Mouse (Mus musculus) neural tube, embryonic 13.5 days (tissue): Measurements from ENCODE around the gene Snx4. TPM values are rescaled to one million over a fixed set of nuclear protein-coding genes. Genes with fewer than 3 reads are reported as not detected.
A peak's percentile ranks its signal among the peaks of the same experiment; 100 is the strongest.

Experiments
- ATAC-seq: fragments of 200-750 bp; cut with Nextera tagmentation; 2 replicates; pipeline ENCODE4 v1.8.0; 2017; ENCODE audit warnings: low read depth, mild to moderate bottlenecking, moderate TSS enrichment, moderate library complexity
- H3K27ac ChIP-seq: fragments of 300-500 bp; sonication (generic); replicated peaks from 2 replicates; pipeline ENCODE4 v1.5.1; 2015; ENCODE audit warnings: moderate library complexity, mild to moderate bottlenecking, inconsistent platforms
- H3K27me3 ChIP-seq: fragments of 300-500 bp; sonication (generic); 2 replicates; pipeline ENCODE4 v1.6.1; 2015; ENCODE audit warnings: mild to moderate bottlenecking, inconsistent platforms
- H3K36me3 ChIP-seq: fragments of 300-500 bp; sonication (generic); 2 replicates; pipeline ENCODE4 v1.6.1; 2015; ENCODE audit warnings: mild to moderate bottlenecking, inconsistent platforms
- H3K4me1 ChIP-seq: fragments of 300-500 bp; sonication (generic); replicated peaks from 2 replicates; pipeline ENCODE4 v1.6.1; 2015; ENCODE audit warnings: inconsistent platforms
- H3K4me2 ChIP-seq: fragments of 300-500 bp; sonication (generic); 2 replicates; pipeline ENCODE4 v1.6.1; 2015; ENCODE audit warnings: inconsistent platforms, mild to moderate bottlenecking, moderate library complexity
- H3K4me3 ChIP-seq: fragments of 300-500 bp; sonication (generic); 2 replicates; pipeline ENCODE4 v1.5.1; 2015; ENCODE audit warnings: mild to moderate bottlenecking, inconsistent platforms
- H3K9ac ChIP-seq: fragments of 300-500 bp; sonication (generic); 2 replicates; pipeline ENCODE4 v1.6.1; 2015; ENCODE audit warnings: moderate library complexity, mild to moderate bottlenecking, inconsistent platforms
- H3K9me3 ChIP-seq: fragments of 300-500 bp; sonication (generic); 2 replicates; pipeline ENCODE4 v1.6.1; 2016; ENCODE audit warnings: inconsistent platforms
- WGBS: fragments of 180-500 bp; shearing (Covaris S2); methylation state at CpG from one replicate; pipeline ENCODE4 v1.1.7; 2015; 5-methylcytosine and 5-hydroxymethylcytosine counted together
- polyA plus RNA-seq: library from polyadenylated mRNA; unstranded; fragments of >200 nt; fragmentation: Nextera tagmentation; extraction: Ambion mirVana; gene quantifications from 2 replicates; pipeline ENCODE4 v1.2.1, GENCODE M21; 2015

Gene Snx4
- polyA plus RNA-seq, 1 experiment from 2014 or later, result 81.5 TPM

DNA sequence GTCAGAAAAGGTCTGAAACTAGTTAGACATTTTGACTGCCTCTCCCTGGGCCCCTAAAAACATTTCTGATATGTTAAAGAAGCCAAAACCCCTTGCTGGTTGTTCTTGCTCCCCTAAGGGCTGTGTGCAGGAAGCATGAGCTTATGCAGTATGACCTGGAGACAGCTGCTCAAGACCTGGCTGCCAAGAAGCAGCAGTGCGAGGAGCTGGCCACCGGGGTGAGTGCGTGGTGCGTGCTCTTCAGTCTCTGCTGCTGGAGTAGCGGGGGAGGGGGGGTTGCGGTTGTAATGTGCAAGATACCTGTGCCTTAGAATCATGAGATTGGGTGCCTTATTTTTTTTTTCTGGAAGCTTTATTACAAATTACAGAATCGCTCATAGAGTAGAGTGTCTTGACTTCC, 38.7 kb downstream of the Snx4 start:
- WGBS, result 94% methylated on average over 7 of the region's 7 CpGs
- Histone ChIP-seq H3K36me3 (peaks cover 95% of the 10 kb centered on the region), H3K4me2 (no peak overlapping the region), H3K27me3 (no peaks in the 10 kb centered on the region), H3K9me3 (peaks cover 4% of the 10 kb centered on the region; the same call in 1 of the 2 replicates), H3K4me1 (no peaks in the 10 kb centered on the region), H3K4me3 (no peak overlapping the region), H3K27ac (no peak overlapping the region), H3K9ac (no peak overlapping the region)
- no peak for ATAC-seq

DNA sequence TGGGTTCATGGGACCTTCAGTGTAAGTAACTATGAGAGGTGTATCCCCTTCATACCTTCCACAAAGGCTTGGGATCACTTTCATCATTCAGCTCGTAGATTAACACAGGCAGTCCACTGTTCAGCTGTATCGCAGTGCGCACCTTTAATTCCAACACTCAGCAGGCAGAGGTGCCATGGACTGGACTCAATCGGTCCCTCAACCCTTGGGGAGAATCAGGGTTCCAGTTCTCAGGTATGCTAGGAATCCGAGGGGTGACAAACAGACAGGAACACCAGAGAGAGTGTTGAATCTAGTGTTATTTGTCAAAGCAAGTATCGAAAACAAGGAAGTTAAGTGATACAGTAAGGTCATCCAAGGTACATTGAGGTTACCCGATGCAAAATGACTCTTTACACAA, 41.0 kb downstream of the Snx4 start:
- H3K4me1 ChIP-seq, result no peaks in the 10 kb centered on the region
- no peak overlapping the region for H3K9ac ChIP-seq
- H3K36me3 ChIP-seq, result peaks cover 96% of the 10 kb centered on the region
- H3K27ac ChIP-seq, result no peak overlapping the region
- H3K27me3 ChIP-seq, result no peaks in the 10 kb centered on the region
- H3K9me3 ChIP-seq, result peaks cover 4% of the 10 kb centered on the region; the same call in 1 of the 2 replicates
- H3K4me3 ChIP-seq, result no peak overlapping the region
- ATAC-seq, result no peak
- WGBS, result 99% methylated on average over 7 of the region's 7 CpGs
- no peak overlapping the region for H3K4me2 ChIP-seq

DNA sequence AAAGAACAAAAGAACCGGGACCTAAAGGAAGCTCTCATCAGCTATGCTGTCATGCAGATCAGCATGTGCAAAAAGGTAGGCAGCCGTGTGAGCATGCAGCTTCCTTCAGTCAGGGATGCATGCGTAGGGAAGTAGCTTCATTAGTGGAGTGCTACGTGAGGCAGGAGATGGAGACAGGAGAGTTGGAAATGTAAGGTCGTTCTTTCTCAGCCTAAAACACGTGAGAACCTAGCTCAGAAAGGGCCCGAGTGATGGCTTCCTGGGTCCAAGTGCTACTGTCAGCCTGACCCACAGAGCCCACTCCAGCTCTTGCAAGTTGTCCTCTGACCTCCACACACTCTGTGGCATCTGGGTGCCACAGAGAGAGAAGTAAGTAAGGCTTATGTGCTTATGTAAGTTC, 43.4 kb downstream of the Snx4 start:
- Histone ChIP-seq H3K27ac (no peak overlapping the region), H3K9me3 (peaks cover 4% of the 10 kb centered on the region; the same call in 1 of the 2 replicates), H3K36me3 (peaks cover 94% of the 10 kb centered on the region), H3K9ac (no peak overlapping the region), H3K27me3 (no peaks in the 10 kb centered on the region), H3K4me3 (no peak overlapping the region), H3K4me2 (no peak overlapping the region), H3K4me1 (no peaks in the 10 kb centered on the region)
- 95% methylated on average over 7 of the region's 7 CpGs for WGBS
- ATAC-seq, result no peak

DNA sequence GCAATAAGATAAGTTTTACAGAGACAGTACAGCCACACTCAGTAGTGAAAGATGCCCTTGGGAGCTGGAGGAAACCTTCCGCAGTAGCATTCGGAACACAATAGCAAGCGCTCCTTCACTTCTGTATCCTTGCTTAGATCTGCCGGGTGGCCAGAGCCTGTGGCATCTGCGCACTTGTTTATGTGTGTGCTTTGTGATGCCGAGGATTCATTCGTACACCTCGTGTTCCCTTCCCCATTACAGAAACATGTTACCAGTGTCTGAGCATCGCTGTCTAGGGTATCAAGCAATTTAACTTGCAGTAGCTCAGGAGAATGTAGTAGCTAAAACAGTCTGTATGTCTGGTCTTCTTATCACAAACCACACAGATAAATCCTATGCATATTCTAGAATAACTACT, 44.1 kb downstream of the Snx4 start:
- no peak for ATAC-seq
- Histone ChIP-seq H3K27ac (no peak overlapping the region), H3K27me3 (no peaks in the 10 kb centered on the region), H3K36me3 (peaks cover 96% of the 10 kb centered on the region), H3K9me3 (peaks cover 4% of the 10 kb centered on the region; the same call in 1 of the 2 replicates), H3K9ac (no peak overlapping the region), H3K4me1 (no peaks in the 10 kb centered on the region), H3K4me3 (no peak overlapping the region), H3K4me2 (no peak overlapping the region)
- 92% methylated on average over 9 of the region's 9 CpGs for WGBS

DNA sequence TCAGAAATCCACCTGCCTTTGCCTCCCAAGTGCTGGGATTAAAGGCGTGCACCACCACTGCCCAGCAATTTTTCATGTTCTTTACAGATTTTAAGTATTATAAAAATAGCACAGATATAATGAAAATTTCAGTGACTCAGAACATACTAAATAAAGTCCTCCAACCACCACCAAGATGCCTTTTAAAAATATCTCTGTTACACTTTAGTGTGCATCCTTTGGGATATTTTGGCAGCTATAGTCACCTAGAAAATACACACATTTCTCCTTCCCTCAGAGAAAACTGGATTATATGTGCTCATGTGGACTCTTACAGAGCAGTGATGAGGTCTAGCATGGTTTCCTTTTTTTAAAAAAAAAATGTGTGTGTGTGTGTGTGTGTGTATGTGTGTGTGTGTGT, 46.3 kb downstream of the Snx4 start:
- no peak for ATAC-seq
- H3K27ac ChIP-seq, result no peak overlapping the region
- no peaks in the 10 kb centered on the region for H3K4me1 ChIP-seq
- no peaks in the 10 kb centered on the region for H3K9me3 ChIP-seq
- no peak overlapping the region for H3K4me3 ChIP-seq
- no peaks in the 10 kb centered on the region for H3K27me3 ChIP-seq
- no peak overlapping the region for H3K4me2 ChIP-seq
- no peak overlapping the region for H3K9ac ChIP-seq
- peaks cover 80% of the 10 kb centered on the region for H3K36me3 ChIP-seq
- WGBS, result 100% methylated on average over 1 of the region's 1 CpGs

DNA sequence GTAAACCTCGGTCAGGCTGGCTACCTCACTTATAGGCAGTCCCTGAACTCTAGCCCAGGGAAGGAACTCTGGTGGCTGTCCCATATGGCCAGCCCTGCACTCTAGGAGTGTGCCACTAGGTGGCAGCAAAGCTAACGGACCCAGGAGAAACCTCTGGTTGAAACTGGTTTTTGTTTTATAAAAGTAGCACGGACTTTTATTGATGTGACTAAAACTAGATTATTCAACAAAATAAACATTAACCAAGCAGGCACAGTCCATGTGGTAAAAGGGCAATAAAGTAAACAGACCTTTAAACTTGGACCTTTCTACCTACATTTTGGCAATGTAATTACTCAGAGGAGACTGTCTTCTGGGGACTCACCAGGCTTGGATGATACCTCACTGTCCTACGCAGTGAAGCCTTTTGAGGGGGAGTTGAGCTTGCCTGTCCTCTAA, 55.4 kb downstream of the Snx4 start:
- 16% methylated on average over 4 of the region's 4 CpGs for WGBS
- peaks cover 14% of the 10 kb centered on the region; the same call in 1 of the 2 replicates for H3K36me3 ChIP-seq
- no peak overlapping the region for H3K9ac ChIP-seq
- H3K27ac ChIP-seq, result no peak overlapping the region
- peak overlapping the region; percentile 9; the same call in 1 of the 2 replicates for H3K4me2 ChIP-seq
- peaks cover 14% of the 10 kb centered on the region for H3K4me1 ChIP-seq
- H3K4me3 ChIP-seq, result no peak overlapping the region
- no peaks in the 10 kb centered on the region for H3K9me3 ChIP-seq
- H3K27me3 ChIP-seq, result no peaks in the 10 kb centered on the region
- no peak for ATAC-seq

DNA sequence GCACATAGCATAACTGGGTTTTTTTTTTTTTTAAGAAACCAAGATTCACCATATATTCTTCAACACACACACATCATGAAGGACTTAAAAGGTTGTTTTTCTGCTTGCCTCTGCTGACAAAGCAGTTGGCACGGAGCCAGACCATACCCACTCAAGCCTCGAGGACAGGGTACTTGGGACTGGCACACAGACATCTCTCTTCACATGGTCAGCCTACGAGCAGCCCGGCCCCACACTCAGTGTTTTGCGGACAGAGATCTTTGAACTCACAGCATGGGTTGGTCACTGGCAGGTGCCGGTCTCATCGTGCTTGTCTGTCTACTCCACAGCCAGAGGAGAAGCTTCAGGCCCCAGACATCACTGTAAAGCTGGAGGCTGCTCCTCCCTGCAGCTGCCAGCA, 56.5 kb downstream of the Snx4 start:
- ATAC-seq, result no peak
- Histone ChIP-seq H3K4me2 (no peak overlapping the region), H3K4me1 (peaks cover 14% of the 10 kb centered on the region), H3K36me3 (peaks cover 14% of the 10 kb centered on the region; the same call in 1 of the 2 replicates), H3K9me3 (no peaks in the 10 kb centered on the region), H3K27me3 (no peaks in the 10 kb centered on the region), H3K27ac (0 out of 2 replicates have a peak overlapping the region, but pooled peaks have one; percentile 6), H3K9ac (no peak overlapping the region), H3K4me3 (no peak overlapping the region)
- 70% methylated on average over 7 of the region's 7 CpGs for WGBS

DNA sequence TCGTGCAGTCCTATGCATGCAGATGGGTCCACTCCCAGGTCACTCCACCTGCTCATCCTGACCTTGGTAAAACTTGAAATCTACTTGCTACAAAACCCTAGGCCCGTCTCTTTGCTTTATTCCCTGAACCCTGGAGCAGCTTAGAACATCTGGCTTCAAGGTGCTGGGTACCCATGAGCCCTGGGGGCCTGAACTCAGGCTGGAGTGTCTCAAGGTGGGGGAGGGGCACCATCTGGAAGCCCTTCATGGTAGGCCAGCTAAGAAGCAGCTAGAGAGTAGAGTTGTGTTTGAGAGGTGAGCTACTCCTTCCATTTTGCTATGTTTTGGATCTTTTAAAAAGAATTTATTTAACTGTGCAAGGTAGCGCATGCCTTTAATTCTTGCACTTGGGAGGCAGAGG, 57.8 kb downstream of the Snx4 start:
- ATAC-seq, result 0 out of 2 replicates have a peak, but pooled peaks have one; percentile 22
- Histone ChIP-seq H3K4me2 (no peak overlapping the region), H3K27ac (no peak overlapping the region)

DNA sequence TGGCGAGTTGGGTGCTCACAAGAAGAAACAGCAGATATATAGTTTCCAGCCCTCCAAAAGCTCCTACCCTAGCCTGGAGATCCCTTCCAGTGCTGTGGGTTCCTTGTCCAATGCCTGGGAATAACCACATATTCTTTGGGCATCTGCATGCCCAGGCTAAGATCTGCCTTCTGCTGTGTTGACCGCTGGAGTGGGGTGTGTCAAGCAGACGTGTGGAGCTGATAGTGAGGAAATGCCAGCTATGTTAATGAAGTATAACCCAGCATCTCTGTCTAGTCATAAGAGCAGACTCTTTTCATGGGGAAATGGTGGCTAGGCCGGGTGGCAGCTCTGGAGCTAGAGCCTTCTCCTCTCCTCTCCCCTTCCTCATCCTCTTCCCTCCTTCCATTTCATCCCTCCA, 64.4 kb downstream of the Snx4 start:
- 87% methylated on average over 4 of the region's 4 CpGs for WGBS
- no peak for ATAC-seq
- H3K36me3 ChIP-seq, result no peaks in the 10 kb centered on the region
- no peak overlapping the region for H3K4me3 ChIP-seq
- H3K27ac ChIP-seq, result no peak overlapping the region
- H3K4me1 ChIP-seq, result no peaks in the 10 kb centered on the region; the same call in 1 of the 2 replicates
- no peaks in the 10 kb centered on the region for H3K27me3 ChIP-seq
- H3K9ac ChIP-seq, result no peak overlapping the region
- H3K9me3 ChIP-seq, result no peaks in the 10 kb centered on the region
- no peak overlapping the region for H3K4me2 ChIP-seq

More for the DNA sequence above, 57.8 kb downstream of the Snx4 start:
- Histone ChIP-seq H3K9ac (no peak overlapping the region), H3K27me3 (no peaks in the 10 kb centered on the region), H3K4me3 (no peak overlapping the region), H3K9me3 (no peaks in the 10 kb centered on the region), H3K36me3 (peaks cover 14% of the 10 kb centered on the region; the same call in 1 of the 2 replicates), H3K4me1 (peaks cover 14% of the 10 kb centered on the region)
- 79% methylated on average over 3 of the region's 3 CpGs for WGBS

DNA sequence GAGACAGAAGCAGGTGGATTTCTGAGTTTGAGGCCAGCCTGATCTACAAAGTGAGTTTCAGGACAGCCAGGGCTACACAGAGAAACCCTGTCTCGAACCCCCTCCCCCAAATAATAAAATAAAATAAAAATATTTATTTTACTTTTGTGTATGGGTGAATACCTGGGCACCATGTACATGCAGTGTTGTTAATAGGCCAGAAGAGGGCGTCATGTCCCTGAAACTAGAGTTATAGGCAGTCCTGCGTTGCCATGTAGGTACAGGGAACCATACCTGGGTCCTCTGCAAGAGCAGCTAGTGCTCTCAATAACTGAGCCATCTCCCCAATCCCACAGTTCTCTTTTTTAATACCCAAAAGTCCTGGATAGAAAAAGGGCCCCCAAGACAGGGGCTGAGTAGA, 66.4 kb downstream of the Snx4 start:
- no peaks in the 10 kb centered on the region for H3K36me3 ChIP-seq
- H3K9me3 ChIP-seq, result no peaks in the 10 kb centered on the region
- ATAC-seq, result no peak
- H3K27ac ChIP-seq, result no peak overlapping the region
- H3K4me3 ChIP-seq, result no peak overlapping the region
- no peak overlapping the region for H3K4me2 ChIP-seq
- no peaks in the 10 kb centered on the region; the same call in 1 of the 2 replicates for H3K4me1 ChIP-seq
- 62% methylated on average over 3 of the region's 3 CpGs for WGBS
- no peaks in the 10 kb centered on the region for H3K27me3 ChIP-seq
- H3K9ac ChIP-seq, result no peak overlapping the region

DNA sequence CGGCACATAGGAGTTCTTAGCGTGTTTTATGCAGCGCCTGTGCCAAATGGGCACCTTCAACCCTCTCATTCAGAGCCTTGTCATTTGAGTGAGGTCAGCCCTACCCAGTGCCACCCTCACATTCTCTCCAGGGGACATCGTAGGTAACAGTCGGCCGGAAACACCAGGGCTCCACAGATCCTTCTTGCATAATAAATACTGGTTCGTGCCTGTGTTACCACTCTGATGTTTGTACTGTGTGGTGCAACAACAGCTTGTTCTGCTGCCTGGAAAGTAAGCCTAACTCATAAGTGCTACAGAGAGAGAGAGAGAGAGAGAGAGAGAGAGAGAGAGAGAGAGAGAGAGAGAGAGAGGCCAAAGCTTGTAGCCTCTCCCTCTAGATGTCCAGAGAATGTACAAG, 66.8 kb downstream of the Snx4 start:
- Histone ChIP-seq H3K36me3 (no peaks in the 10 kb centered on the region), H3K9ac (no peak overlapping the region), H3K4me2 (no peak overlapping the region), H3K9me3 (no peaks in the 10 kb centered on the region), H3K27me3 (no peaks in the 10 kb centered on the region), H3K27ac (no peak overlapping the region), H3K4me1 (no peaks in the 10 kb centered on the region; the same call in 1 of the 2 replicates), H3K4me3 (no peak overlapping the region)
- 89% methylated on average over 7 of the region's 7 CpGs for WGBS
- ATAC-seq, result no peak

DNA sequence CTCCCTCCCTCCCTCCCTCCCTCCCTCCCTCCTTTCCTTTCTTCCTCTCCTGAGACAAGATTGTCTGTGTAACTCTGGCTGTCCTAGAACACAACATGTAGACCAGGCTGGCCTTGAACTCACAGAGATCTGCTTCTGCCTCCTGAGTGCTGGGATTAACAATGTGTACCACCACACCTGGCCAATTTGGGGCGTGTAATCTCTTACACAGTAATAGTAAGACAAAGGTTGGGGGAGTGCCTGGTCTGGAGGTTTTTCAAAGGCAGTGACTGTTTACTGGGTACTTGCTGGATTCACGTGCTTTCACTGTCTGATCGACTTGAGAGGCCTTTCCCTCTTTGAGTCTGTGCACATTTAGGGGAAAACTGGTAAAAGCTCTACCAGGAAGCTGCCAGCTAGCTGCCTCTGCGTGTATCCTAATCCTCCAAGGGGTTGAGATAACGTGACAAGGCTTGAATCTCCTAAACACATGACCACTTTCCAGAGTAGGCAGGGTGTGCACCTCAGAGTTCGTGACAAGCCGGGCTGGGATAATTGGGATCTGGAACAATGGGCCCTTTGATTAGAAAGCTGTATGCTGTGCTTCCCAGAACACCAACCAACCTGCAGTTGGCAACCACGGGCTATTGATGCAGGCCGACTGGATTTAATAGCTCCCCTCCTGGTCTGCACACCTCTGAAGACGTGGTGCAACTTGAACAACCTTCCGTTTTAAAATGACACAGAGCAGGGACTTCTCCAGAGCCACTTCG, 74.6 kb downstream of the Snx4 start:
- Histone ChIP-seq H3K9me3 (no peaks in the 10 kb centered on the region), H3K9ac (no peak overlapping the region), H3K4me2 (no peak overlapping the region), H3K27ac (no peak overlapping the region), H3K27me3 (no peaks in the 10 kb centered on the region), H3K4me3 (no peak overlapping the region), H3K4me1 (peaks cover 7% of the 10 kb centered on the region; the same call in 1 of the 2 replicates), H3K36me3 (no peaks in the 10 kb centered on the region)
- no peak for ATAC-seq
- WGBS, result 46% methylated on average over 12 of the region's 12 CpGs
